12 mouse cellular contexts compared by ENCODE assay signal in the genomic region with DNA sequence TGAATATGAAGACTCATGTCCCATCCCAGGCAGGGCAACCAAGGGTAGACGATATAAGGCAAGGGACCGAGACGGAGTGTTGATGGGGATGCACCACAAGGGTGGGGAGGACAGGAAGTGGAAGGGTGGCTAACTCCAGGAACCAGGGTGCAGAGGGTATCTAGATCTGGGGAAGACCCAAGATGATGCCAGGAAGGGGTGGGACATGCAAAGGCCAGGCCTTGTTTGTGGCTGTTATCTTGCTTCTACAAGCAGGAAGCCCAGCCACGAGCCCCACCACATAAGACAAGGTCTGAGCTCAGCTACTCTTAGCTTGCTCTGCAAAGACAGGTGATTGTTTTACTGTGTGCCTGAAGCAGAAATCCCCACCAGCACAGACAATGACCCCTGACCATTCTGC. TPM values are rescaled to one million over a fixed set of nuclear protein-coding genes. Genes with fewer than 3 reads are reported as not detected.
DNase-seq lines count a peak whose midpoint lies in the region; ATAC-seq and TF ChIP-seq lines count a peak whose summit lies in the region.
"Had no signal": no experiment of that assay in that cellular context is flagged by ENCODE, and none has a peak within 500 bp of the region (broad histone marks: within the 10 kb centered on the region; RNA-seq: fewer than 3 reads in every experiment).

No protein-coding gene starts in this region.

- WGBS in lung, adult 2 months: 38% methylated on average over 4 of the region's 4 CpGs

- no peak for TF ChIP-seq CTCF in lung, adult 2 months (IDR thresholded peaks at IDR 0.05; ENCODE audit: insufficient read depth, low read length)

- peak; percentile 90 for ATAC-seq in megakaryocyte-erythroid progenitor cell, adult 5-6 weeks (replicated peaks; ENCODE audit: low FRiP score, low TSS enrichment, poor library complexity, severe bottlenecking)
- ATAC-seq in cerebellum, adult (ENCODE audit: insufficient number of reproducible peaks, low FRiP score, low TSS enrichment): no peak

- no peak for TF ChIP-seq POLR2A in lung, adult 2 months (IDR thresholded peaks at IDR 0.05; ENCODE audit: borderline replicate concordance, extremely low read depth, low read depth, low read length)

- H3K4me3 ChIP-seq in lung, adult 2 months (replicated peaks; ENCODE audit: extremely low read depth, low read depth, low read length): no peak overlapping the region
- H3K4me3 ChIP-seq: embryonic facial prominence, embryonic 13.5 days; limb, embryonic 15.5 days; neural tube, embryonic 13.5 days; stomach, embryonic 15.5 days had no signal

- peaks cover 3% of the 10 kb centered on the region for H3K4me1 ChIP-seq in lung, adult 2 months (ENCODE audit: control insufficient read depth, insufficient read depth, low read length)
- H3K4me1 ChIP-seq: embryonic facial prominence, embryonic 13.5 days; limb, embryonic 15.5 days; neural tube, embryonic 13.5 days; stomach, embryonic 15.5 days had no signal

- peak; percentile 40 to 45 for DNase-seq in lung, adult 18-20 months
- DNase-seq in lung, adult 2 months: no peak
- DNase-seq in liver: peak; percentile 63
- DNase-seq in thymus, postnatal 4 days: peak; percentile 61
- no peak for DNase-seq in layer of hippocampus, adult 9-11 months
- no peak for DNase-seq in retina, embryonic 14.5 days (ENCODE audit: low spot score)

RNA-seq across cellular contexts. Expression of a gene that starts 50.4 kb away (rescaled TPM):
- polyA plus RNA-seq in lung, adult 2 months (2012; rRNA removed): 9.6 and 11.5 TPM in 2 replicates
- total RNA-seq in megakaryocyte-erythroid progenitor cell, adult 5-6 weeks (2014; fragmentation: Nextera tagmentation): 8.1 and 11.3 TPM in 2 replicates
- total RNA-seq in megakaryocyte-erythroid progenitor cell, adult 5-6 weeks (2017): 9.2 and 17.0 TPM in 2 replicates

Comparison
In these comparisons a context has a peak if more than half of its experiments do, and no peak if none do; other contexts are left out.
1. DNase-seq: peak in lung, adult 18-20 months (2 of 2), liver (single experiment) and thymus, postnatal 4 days (single experiment); none in lung, adult 2 months (single experiment), layer of hippocampus, adult 9-11 months (single experiment) and retina, embryonic 14.5 days (single experiment).